Mouse (Mus musculus) pancreas, adult 10 weeks (tissue): ENCODE data around the gene Dbnl. TPM values are rescaled to one million over a fixed set of nuclear protein-coding genes. Genes with fewer than 3 reads are reported as not detected.

ENCODE experiments used
- polyA plus RNA-seq: library from polyadenylated mRNA; stranded (reverse); fragments of 350-450 nt; fragmentation: Illumina TruSeq; extraction: RNeasy Lipid Tissue Mini Kit (QIAGEN cat#74804); gene quantifications from one replicate; pipeline ENCODE4 v1.2.3, GENCODE M21; 2015; ENCODE audit warnings: low read depth, low replicate concordance; ENCODE audit not compliant: insufficient read depth

Gene Dbnl
- polyA plus RNA-seq: 13.0 TPM

DNA sequence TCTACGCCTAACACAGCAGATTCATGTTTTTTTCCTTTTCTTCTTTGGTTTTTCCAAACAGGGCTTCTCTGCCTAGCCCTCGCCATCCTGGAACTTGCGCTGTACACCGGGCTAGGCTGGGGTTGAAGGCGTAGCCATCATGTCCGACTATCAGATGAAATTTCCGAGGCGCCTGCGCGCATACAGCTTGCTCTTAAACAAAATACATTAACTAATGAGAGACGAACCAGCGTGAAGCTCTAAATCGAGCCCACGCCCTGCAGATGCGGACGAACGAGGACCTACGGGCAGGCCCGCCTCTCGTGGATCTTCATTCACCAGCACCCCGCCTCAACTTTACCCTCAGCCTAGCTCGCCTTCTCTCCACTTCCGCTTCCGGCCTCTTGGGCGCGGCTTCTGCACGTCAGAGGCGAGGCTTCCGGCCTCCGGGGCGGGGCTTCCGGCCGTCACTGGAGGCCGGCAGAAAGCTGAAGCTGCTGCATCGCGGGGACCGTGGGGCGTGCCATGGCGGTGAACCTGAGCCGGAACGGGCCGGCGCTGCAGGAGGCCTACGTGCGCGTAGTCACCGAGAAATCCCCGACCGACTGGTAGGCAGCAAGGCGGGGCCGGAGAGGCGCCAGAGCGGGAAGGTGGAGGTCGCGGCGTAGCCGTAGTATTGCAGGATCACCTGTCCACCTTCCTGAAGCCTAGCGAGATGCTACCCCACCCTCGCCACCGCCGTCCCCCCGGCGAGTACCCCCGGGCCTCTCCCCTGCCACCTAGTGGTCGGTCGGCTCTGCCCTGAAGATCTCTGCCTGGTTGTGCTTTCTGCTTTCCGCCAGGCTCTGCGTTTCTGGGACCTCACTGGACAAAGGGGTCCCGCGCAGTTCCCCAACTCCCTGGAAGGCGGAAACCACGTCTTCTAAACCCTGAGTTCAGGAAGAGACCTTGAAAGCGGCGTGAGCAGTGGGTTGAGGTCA, at the start of gene Dbnl:
Dbnl (plus strand) TSS at position 433 of the 959 bp plus-strand sequence.

DNA sequence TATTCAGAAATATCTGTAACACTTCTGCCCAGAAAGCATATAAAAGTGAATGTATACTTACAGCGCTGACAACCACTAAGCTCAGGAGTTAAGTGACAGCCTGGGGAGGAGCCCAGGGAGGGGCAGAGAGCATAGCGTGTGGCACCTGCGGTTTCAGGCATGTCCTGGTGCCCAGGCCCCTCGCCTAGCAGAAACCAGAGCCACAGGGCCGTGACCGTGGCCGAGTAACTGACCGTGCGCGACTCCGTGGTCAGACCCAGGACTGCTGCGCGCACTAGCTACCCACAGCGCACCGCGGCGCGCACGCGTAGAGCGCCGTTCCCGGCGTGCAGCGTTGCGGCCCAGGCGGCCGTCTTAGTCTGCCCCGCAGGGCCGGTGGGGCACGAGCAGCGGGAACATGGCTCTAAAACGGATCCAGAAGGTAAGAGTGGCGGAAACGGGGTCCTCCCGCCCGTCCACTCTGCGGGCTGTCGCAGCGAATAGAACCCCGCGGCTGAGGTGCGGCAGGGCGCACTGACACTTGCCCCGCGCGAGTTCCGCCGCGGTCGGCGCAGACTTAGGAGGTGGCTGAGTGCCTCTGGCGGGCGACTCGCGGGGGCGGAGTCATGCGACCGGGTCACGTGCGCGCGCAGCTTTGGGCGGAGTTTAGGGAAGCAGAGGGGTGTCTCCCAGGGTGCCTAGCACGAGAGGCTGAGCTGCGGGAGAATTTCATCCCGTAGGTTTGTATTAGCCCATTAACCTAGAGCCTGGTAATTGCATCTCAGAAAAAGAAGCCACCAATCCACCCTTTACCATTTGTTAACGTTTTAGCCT, 26.3 kb upstream of the Dbnl start, which contains the start of gene Urgcp:
Urgcp (minus strand) TSS at position 557 of the 813 bp plus-strand sequence.

DNA sequence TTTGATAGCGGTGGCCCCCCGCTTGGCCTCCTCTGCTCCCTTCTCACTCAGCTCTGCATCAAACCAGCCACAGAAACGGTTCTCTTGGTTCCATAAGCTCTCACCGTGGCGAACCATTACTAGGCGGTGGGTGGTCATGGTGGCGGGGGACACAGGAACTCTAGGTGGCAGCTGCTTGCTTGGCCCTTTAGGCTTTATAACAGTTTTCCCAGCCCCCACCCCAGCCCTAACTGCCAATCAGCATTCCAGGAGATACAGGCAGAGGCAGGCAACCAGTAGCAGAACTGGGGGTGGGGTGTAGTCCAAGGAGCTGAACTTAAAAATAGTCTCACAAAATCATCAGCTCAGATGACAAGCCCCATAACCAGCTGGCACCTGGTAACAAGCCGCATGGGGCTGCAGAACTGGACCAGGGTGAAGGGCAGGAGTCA, 15.3 kb downstream of the Dbnl start, which contains the start of gene Pgam2:
Pgam2 (minus strand) TSS at position 183 of the 431 bp plus-strand sequence.

DNA sequence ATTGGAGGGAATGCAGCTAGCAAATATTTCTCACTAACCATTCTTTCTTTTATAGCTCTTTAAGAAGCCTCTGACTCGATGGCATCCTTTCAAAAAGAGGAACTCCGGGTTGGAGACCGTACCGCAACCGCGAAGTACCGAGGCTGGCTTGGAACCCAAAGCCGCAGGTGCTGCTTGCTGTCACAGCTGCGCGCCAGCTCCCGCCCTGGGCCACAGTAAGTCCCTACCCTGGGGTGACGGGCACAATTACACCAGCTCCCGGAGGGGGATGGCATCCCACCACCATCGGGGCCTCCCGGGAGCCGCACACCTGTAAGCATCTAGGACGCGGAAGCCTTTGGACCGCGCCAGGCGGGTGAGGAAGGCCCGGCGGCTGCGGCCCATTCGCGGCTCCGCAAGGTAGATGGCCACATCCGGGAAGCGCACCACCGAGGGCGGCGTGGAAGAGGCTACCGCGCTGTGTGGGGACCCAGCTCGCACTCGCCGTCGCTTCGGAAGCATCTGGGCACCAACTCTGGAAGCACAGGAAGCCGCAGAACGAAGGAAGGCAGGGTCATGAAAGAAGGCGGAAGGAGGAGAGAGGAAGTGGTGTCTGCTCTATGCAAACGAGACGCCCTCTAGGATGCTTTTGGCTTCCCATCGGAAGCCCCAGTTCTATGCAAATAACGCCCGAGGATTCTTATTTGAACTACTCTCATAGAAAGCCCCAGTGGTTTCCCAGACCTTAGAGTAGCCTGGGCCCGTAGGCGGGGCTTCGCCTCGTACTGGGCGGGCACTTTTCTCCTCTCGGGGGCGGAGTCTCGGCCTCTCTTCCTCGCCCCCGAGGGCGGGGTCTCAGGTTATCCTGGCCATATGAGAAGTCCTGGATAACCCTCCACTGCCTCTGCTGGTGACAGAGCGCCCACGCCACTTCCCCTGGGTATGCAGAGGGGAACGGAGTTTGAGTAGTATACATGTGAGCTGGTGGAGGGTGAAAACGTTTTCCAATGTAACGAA, 49.3 kb downstream of the Dbnl start, which contains the start of gene Polm:
Polm (minus strand) TSS at position 766 of the 996 bp plus-strand sequence.

Other genes starting within 250 kb of the Dbnl start
- 5.5 TPM for gene Ccdc117, start 246.3 kb upstream of the Dbnl start, polyA plus RNA-seq
- not detected for gene Ankrd36, start 218.8 kb upstream of the Dbnl start, polyA plus RNA-seq
- 39.7 TPM for gene Mrps24, start 72.8 kb upstream of the Dbnl start, polyA plus RNA-seq
- 4.0 TPM for gene Urgcp, start 26.1 kb upstream of the Dbnl start, polyA plus RNA-seq
- gene Pgam2, start 15.2 kb downstream of the Dbnl start, polyA plus RNA-seq: not detected
- gene Polm, start 49.5 kb downstream of the Dbnl start, polyA plus RNA-seq: 5.0 TPM
- gene Aebp1, start 73.5 kb downstream of the Dbnl start, polyA plus RNA-seq: 44.9 TPM
- gene Pold2, start 89.8 kb downstream of the Dbnl start, polyA plus RNA-seq: 14.9 TPM
- 2.9 TPM for gene Myl7, start 110.3 kb downstream of the Dbnl start, polyA plus RNA-seq
- 10.7 TPM for gene Gck, start 161.6 kb downstream of the Dbnl start, polyA plus RNA-seq
- 17.0 TPM for gene Ykt6, start 167.2 kb downstream of the Dbnl start, polyA plus RNA-seq